Mouse (Mus musculus): Measurements from ENCODE around the gene Magi2. TPM values are rescaled to one million over a fixed set of nuclear protein-coding genes. Genes with fewer than 3 reads are reported as not detected.

Magi2 gene
- polyA plus RNA-seq, 1 experiment, result 0.60 TPM

- WGBS, result 55% methylated on average over 3 of the region's 3 CpGs
- no peak overlapping the region for H3K4me3 ChIP-seq (ENCODE audit: low read depth, low read length)
- H3K36me3 ChIP-seq (ENCODE audit: control insufficient read depth, insufficient read depth, low read length), result no peaks in the 10 kb centered on the region
- H3K4me1 ChIP-seq (ENCODE audit: control insufficient read depth, insufficient read depth, insufficient read length, low read length), result no peaks in the 10 kb centered on the region
- no peak for TF ChIP-seq POLR2A (IDR thresholded peaks at IDR 0.05; ENCODE audit: low read depth, low read length)
- no peak for TF ChIP-seq CTCF (IDR thresholded peaks at IDR 0.05; ENCODE audit: extremely low read depth, insufficient read length, insufficient replicate concordance, low read depth, low read length)
- H3K27me3 ChIP-seq (ENCODE audit: control insufficient read depth, insufficient read depth, low read length), result no peaks in the 10 kb centered on the region
- H3K27ac ChIP-seq (ENCODE audit: insufficient read depth, low read depth, low read length), result no peak overlapping the region
Observed at GRCm38 (mm10) chr5:20536544-20536943, 1309.7 kb downstream of the Magi2 start.

DNA sequence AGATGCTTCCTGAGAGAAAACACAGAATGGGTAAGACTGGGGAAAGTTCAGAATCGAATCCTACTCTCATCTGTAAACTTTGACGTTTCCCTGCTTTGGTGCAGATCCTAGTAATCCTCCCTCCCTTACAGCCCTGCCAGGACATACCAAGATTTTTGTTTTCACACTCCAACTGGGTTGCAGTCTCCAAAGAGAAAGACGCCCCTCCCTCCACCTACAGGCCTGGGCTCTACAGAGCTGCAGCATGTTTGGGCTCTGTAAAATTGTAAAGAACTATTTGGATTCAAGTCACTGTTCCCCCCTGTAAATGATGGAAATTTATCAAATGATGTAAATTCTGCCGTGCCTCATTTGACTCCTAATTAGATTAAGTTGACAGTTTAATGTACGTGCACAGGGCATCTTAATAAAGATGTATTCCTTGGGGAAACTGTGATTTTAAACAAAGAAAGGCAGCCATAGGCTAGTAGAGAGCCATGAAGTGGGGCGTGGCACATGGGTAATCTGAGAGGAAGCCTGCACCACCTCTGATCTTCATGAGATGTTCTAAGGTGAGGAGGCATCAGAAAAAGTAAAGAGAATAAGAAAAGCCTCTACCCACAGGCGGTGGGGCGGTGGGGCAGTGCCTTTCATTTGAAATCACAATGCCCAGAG lies 1310.7 kb downstream of the Magi2 start:
- WGBS, result 71% methylated on average over 8 of the region's 8 CpGs
- TF ChIP-seq CTCF (IDR thresholded peaks at IDR 0.05; ENCODE audit: extremely low read depth, insufficient read length, insufficient replicate concordance, low read depth, low read length) (no peak), POLR2A (IDR thresholded peaks at IDR 0.05; ENCODE audit: low read depth, low read length) (no peak)
- H3K27me3 ChIP-seq (ENCODE audit: control insufficient read depth, insufficient read depth, low read length), result no peaks in the 10 kb centered on the region
- H3K27ac ChIP-seq (ENCODE audit: insufficient read depth, low read depth, low read length), result no peak overlapping the region
- H3K36me3 ChIP-seq (ENCODE audit: control insufficient read depth, insufficient read depth, low read length), result no peaks in the 10 kb centered on the region
- no peaks in the 10 kb centered on the region for H3K4me1 ChIP-seq (ENCODE audit: control insufficient read depth, insufficient read depth, insufficient read length, low read length)
- no peak overlapping the region for H3K4me3 ChIP-seq (ENCODE audit: low read depth, low read length)

- no peak for TF ChIP-seq CTCF (IDR thresholded peaks at IDR 0.05; ENCODE audit: extremely low read depth, insufficient read length, insufficient replicate concordance, low read depth, low read length)
- WGBS, result 69% methylated on average over 5 of the region's 5 CpGs
- Histone ChIP-seq H3K27ac (ENCODE audit: insufficient read depth, low read depth, low read length) (no peak overlapping the region), H3K27me3 (ENCODE audit: control insufficient read depth, insufficient read depth, low read length) (no peaks in the 10 kb centered on the region), H3K4me1 (ENCODE audit: control insufficient read depth, insufficient read depth, insufficient read length, low read length) (no peaks in the 10 kb centered on the region), H3K4me3 (ENCODE audit: low read depth, low read length) (no peak overlapping the region), H3K36me3 (ENCODE audit: control insufficient read depth, insufficient read depth, low read length) (no peaks in the 10 kb centered on the region)
Observed at GRCm38 (mm10) chr5:20544374-20544773, 1317.5 kb downstream of the Magi2 start.

DNA sequence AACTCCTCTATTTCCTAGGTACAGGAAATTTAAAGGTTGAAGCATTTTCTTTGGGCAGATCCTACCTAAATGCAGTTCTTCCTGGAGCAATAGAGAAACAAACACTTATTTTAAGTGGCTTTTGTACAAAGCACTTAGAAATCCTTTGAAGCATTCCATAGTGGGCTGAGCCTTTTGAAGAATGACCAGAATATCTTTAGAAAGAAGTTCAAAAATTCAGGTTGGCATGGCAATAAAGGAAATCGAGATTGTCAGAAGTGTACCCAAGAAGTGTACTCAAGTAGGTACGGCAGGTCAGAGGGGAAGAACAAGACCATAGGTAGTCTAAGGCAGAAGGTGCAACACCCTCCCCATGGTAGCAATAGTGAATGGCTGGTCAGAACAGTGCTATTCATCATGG lies 1332.5 kb downstream of the Magi2 start:
- Histone ChIP-seq H3K36me3 (ENCODE audit: control insufficient read depth, insufficient read depth, low read length) (no peaks in the 10 kb centered on the region), H3K27ac (ENCODE audit: insufficient read depth, low read depth, low read length) (no peak overlapping the region), H3K4me3 (ENCODE audit: low read depth, low read length) (no peak overlapping the region), H3K4me1 (ENCODE audit: control insufficient read depth, insufficient read depth, insufficient read length, low read length) (no peaks in the 10 kb centered on the region), H3K27me3 (ENCODE audit: control insufficient read depth, insufficient read depth, low read length) (no peaks in the 10 kb centered on the region)
- 67% methylated on average over 2 of the region's 2 CpGs for WGBS
- TF ChIP-seq CTCF (IDR thresholded peaks at IDR 0.05; ENCODE audit: extremely low read depth, insufficient read length, insufficient replicate concordance, low read depth, low read length) (no peak), POLR2A (IDR thresholded peaks at IDR 0.05; ENCODE audit: low read depth, low read length) (no peak)

- Histone ChIP-seq H3K4me3 (ENCODE audit: low read depth, low read length) (no peak overlapping the region), H3K36me3 (ENCODE audit: control insufficient read depth, insufficient read depth, low read length) (no peaks in the 10 kb centered on the region), H3K27me3 (ENCODE audit: control insufficient read depth, insufficient read depth, low read length) (no peaks in the 10 kb centered on the region), H3K27ac (ENCODE audit: insufficient read depth, low read depth, low read length) (no peak overlapping the region), H3K4me1 (ENCODE audit: control insufficient read depth, insufficient read depth, insufficient read length, low read length) (no peaks in the 10 kb centered on the region)
- TF ChIP-seq POLR2A (IDR thresholded peaks at IDR 0.05; ENCODE audit: low read depth, low read length) (no peak), CTCF (IDR thresholded peaks at IDR 0.05; ENCODE audit: extremely low read depth, insufficient read length, insufficient replicate concordance, low read depth, low read length) (no peak)
- 72% methylated on average over 4 of the region's 4 CpGs for WGBS
Observed at GRCm38 (mm10) chr5:20559821-20560220, 1333.0 kb downstream of the Magi2 start.

DNA sequence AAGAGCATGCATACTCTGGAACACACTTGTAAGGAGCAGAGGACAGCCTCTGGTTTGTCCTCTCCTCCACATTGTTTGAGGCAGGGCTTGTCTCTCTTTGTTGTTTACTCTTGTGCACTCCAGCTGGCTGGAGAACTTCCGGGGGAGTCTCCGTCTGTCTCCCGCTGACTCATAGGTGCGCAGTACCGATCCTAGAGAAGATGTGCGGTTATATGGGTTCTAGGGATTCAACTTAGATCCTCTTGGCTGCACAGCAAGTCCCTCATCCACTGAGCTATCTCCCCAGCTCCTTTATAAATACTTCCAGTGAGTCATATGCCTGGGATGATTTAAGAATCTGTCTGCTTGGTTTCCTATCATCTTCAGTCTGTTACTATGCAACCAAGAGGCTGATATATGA lies 1341.6 kb downstream of the Magi2 start:
- H3K27ac ChIP-seq (ENCODE audit: insufficient read depth, low read depth, low read length), result no peak overlapping the region
- TF ChIP-seq POLR2A (IDR thresholded peaks at IDR 0.05; ENCODE audit: low read depth, low read length) (no peak), CTCF (IDR thresholded peaks at IDR 0.05; ENCODE audit: extremely low read depth, insufficient read length, insufficient replicate concordance, low read depth, low read length) (no peak)
- no peaks in the 10 kb centered on the region for H3K36me3 ChIP-seq (ENCODE audit: control insufficient read depth, insufficient read depth, low read length)
- H3K4me1 ChIP-seq (ENCODE audit: control insufficient read depth, insufficient read depth, insufficient read length, low read length), result no peaks in the 10 kb centered on the region
- no peak overlapping the region for H3K4me3 ChIP-seq (ENCODE audit: low read depth, low read length)
- 56% methylated on average over 6 of the region's 6 CpGs for WGBS
- no peaks in the 10 kb centered on the region for H3K27me3 ChIP-seq (ENCODE audit: control insufficient read depth, insufficient read depth, low read length)

DNA sequence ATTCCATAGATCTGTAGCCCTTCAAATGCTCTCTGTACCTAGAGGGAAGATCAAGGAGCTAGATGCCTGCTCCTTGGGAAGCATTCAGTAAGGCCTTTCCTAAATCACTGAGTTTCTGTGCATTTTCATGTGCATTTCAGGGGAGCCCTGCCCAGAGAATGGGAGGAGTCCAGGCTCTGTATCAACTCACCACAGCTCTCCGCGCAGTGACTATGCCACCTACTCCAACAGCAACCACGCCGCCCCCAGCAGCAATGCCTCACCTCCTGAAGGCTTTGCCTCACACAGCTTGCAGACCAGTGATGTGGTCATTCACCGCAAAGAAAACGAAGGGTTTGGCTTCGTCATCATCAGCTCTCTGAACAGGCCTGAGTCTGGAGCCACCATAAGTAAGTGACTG lies 1342.1 kb downstream of the Magi2 start:
- no peaks in the 10 kb centered on the region for H3K27me3 ChIP-seq (ENCODE audit: control insufficient read depth, insufficient read depth, low read length)
- WGBS, result 92% methylated on average over 7 of the region's 7 CpGs
- no peak for TF ChIP-seq CTCF (IDR thresholded peaks at IDR 0.05; ENCODE audit: extremely low read depth, insufficient read length, insufficient replicate concordance, low read depth, low read length)
- no peak for TF ChIP-seq POLR2A (IDR thresholded peaks at IDR 0.05; ENCODE audit: low read depth, low read length)
- H3K27ac ChIP-seq (ENCODE audit: insufficient read depth, low read depth, low read length), result no peak overlapping the region
- H3K36me3 ChIP-seq (ENCODE audit: control insufficient read depth, insufficient read depth, low read length), result no peaks in the 10 kb centered on the region
- no peaks in the 10 kb centered on the region for H3K4me1 ChIP-seq (ENCODE audit: control insufficient read depth, insufficient read depth, insufficient read length, low read length)
- no peak overlapping the region for H3K4me3 ChIP-seq (ENCODE audit: low read depth, low read length)
